Mouse (Mus musculus) erythroblast, adult 5-6 weeks (primary cell): ENCODE results near the gene Ceacam5. TPM values are rescaled to one million over a fixed set of nuclear protein-coding genes. Genes with fewer than 3 reads are reported as not detected.

Source experiments
- ATAC-seq: replicated peaks from 2 replicates; pipeline ENCODE4 v1.8.0; 2016; ENCODE audit warnings: moderate number of reproducible peaks, mild to moderate bottlenecking, moderate TSS enrichment, inconsistent platforms; ENCODE audit not compliant: poor library complexity, low FRiP score, severe bottlenecking
- total RNA-seq, 2 experiments: library from RNA; stranded (forward) in 1 of 2; stranded (reverse) in 1 of 2; fragments of 150-400 nt in 1 of 2; fragments of 200-764, 138-1000 nt in 1 of 2; gene quantifications; 2 replicates each; pipeline versions ENCODE4 v1.2.3 to v1.2.4; 2015 to 2017; ENCODE audit warnings: low replicate concordance in 2 of 2

Gene Ceacam5
- total RNA-seq (2015; ENCODE audit: low replicate concordance) (not detected in 2 replicates), total RNA-seq (2017; ENCODE audit: low replicate concordance) (not detected in 2 replicates)

GRCm38 (mm10) chr7:17712938-17713337 is at the start of gene Ceacam5:
TSS of gene Ceacam5 (plus strand) at chr7:17713238.
- ATAC-seq = no peak

Other genes with a start within 250 kb of the Ceacam5 start
- not detected in 2 replicates for gene Ceacam14, start 99.4 kb downstream of the Ceacam5 start, total RNA-seq (2015; ENCODE audit: low replicate concordance)
- gene Ceacam14, start 99.4 kb downstream of the Ceacam5 start, total RNA-seq (2017; ENCODE audit: low replicate concordance) = not detected in 2 replicates
- gene Gm5155, start 158.5 kb downstream of the Ceacam5 start, total RNA-seq (2015; ENCODE audit: low replicate concordance) = not detected in 2 replicates
- not detected in 2 replicates for gene Gm5155, start 158.5 kb downstream of the Ceacam5 start, total RNA-seq (2017; ENCODE audit: low replicate concordance)